Mouse (Mus musculus) kidney, postnatal 36 days (tissue): ENCODE results near the gene Tsnax.

ENCODE experiments used
- DNase-seq, 2 experiments: peaks; one replicate each; pipeline ENCODE4 v3.0.0; 2021 to 2022; ENCODE audit warnings: mixed read lengths in 2 of 2

Tsnax gene

DNA sequence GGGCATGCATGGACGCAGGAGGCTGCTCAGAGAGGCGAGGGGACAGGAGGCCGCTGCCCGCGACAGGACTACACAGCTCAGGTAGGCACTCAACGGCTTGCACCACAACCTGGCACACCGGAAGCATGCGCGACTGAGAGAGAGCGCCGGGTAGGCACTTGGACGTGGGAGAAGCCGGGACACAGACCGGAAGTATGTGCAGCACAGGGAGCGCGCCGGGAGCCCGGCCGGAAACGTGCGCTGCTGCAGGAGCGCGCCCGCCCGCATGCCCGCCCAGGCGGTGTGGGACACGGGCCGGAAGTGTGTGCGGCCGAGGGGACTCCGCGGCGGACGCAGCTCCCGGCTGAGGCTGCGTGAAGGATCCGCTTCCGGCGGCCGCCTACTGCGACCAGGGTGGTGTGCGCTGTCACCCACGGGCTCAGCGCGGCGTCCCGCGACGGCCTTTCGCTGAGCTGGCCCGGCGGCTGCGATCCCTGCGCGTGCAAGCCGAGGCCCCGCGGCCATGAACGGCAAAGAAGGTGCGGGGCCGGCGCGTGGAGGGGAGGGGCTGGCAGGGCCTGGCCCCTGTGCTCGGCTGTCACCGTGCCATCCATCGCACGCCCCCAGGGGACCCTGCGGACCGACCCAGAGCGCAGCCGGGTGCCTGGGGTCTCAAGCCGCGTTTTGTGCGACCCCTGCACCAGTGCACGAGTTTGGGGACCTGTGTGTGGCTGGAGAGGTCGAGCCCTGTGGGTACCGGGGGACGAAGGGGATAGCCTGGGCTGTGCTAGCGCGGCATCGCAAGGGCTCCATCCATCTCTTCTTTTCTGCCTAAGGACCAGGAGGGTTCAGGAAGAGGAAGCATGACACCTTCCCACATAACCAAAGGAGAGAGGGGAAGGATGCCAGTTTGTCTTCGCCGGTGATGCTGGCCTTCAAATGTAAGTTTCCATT lies at the start of gene Tsnax:
Gene Tsnax (plus strand): TSS at position 303 of the 933 bp plus-strand sequence.
- DNase-seq, result peak; percentile 94 to 95

DNA sequence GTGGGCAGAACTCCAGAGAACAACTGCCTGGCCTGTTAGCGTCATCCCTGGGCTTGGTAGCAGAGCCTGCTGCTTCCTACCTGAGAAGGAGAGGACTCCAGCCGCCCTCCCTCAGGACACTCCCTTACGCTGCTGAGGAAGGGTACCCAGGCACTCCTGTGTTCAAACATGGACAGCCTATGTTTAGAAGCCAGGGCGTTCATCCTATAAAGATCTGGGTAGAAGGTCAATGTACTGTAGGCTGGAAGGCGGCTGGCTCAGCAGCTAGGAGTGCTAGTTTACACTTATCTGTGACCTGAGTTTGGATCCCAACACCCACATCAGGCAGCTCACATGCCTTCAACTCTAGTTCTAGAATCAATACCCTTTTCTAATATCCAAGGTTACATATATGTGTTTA lies 49.6 kb upstream of the Tsnax start:
- no peak for DNase-seq

DNA sequence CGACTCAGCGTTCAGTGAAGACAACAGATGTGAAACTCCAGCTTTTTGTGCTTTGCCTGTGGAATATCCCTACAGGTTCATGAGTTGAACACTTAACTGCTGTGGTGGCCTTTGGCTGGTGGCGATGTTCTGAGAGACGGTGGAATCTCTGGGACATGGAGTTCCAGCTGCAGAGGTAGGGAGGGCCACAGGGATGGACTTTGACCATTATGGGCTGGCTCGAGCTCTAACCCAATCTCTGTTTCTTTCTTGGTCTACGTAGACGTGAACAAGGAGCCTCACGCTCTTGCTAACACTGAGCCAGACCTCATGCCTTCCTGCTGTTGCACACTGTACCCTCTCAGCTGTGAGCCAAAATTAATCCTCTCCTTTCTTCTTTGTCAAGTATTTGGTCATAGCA lies 47.8 kb upstream of the Tsnax start:
- DNase-seq, result peak; percentile 56 to 66

DNA sequence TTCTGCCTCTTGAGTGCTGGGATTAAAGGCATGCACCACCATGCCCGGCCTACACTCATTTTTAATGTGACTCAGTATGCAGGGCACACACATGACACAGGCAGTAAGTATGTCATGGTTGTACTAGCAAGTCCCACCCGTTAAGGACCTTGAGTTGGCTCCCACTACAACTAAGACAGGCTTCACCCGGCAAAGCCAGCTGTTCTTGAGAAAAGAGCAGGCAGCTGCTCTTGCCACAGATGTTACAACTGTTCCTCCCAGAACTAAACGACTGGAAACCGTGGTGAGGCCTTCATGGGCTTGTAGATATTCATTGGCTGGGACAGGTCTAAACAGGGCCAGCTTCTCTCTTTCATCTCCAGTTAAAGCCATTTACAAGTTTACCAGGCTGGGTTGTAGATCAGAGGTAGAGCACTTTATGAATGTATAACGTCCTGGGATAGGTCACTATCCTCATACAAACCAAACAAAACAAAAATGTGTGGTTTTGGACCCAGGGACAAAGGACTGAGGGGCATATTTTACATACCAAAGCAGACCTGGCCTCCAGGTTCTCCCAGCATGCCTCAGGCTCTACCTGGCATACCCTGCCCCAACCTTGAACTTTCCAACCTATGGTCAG lies 42.4 kb upstream of the Tsnax start:
- no peak for DNase-seq

GRCm38 (mm10) chr8:124973221-124973620 lies 39.6 kb upstream of the Tsnax start:
- DNase-seq, result peak; percentile 32 to 44

DNA sequence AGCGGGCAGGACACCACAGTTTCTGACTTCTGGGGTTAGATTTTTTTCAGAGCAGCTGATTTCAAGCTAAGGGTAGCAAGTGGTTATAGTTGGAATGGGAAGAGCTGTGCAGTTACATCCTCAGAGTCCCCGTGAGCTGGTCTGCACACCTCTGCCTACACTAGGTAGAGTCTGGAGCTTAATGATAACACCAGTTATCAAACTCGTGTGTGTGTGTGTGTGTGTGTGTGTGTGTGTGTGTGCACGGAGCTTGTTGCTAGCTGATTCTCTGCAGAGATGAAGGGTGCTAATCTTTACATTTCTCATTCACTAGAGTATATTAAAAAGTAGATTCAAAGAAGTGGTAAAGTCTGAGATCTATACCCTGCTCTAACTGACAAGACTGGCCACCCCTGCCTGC lies 38.5 kb upstream of the Tsnax start:
- DNase-seq, result no peak

DNA sequence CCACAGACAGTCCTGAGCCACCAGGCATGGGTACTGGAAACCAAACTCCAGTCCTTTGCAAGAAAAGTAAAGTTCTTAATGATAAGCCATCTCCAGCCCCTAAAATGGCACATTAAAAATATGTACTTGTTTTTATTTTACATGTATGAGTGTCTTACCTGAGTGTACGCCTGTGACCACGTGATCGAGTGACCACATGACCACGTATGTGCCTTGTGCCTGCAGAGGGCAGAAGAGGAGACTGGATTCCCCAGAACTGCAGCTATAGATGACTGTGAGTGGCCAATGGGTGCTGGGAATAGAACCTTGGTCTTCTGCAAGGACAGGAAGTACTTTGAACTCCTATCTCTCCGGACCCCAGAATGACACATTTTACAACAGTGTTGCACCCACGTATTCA lies 36.6 kb upstream of the Tsnax start:
- DNase-seq, result no peak

- DNase-seq, result no peak
Measured at GRCm38 (mm10) chr8:124978026-124978425, 34.8 kb upstream of the Tsnax start.

DNA sequence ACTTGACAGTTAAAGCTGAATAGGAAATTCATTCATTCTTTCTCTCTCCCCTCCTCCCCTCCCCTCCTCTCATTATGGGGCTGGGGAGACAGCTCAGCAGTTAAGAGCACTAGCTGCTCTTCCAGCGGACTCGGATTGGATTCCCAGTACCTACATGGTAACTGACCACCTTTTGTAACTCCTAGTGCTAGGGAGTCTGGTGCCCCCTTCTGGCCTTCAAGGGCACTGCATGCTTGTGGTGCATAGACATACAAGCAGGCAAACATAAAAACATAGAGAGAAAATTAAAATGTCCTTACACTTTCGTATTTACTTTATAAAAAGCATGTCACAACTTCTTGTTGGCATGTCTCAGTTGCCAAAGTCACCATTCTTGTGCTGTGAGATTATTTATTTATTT lies 32.8 kb upstream of the Tsnax start:
- DNase-seq, result no peak

- no peak for DNase-seq
Measured at GRCm38 (mm10) chr8:124980828-124981227, 32.0 kb upstream of the Tsnax start.

- DNase-seq, result no peak
Measured at GRCm38 (mm10) chr8:124990923-124991667, 21.7 kb upstream of the Tsnax start.

DNA sequence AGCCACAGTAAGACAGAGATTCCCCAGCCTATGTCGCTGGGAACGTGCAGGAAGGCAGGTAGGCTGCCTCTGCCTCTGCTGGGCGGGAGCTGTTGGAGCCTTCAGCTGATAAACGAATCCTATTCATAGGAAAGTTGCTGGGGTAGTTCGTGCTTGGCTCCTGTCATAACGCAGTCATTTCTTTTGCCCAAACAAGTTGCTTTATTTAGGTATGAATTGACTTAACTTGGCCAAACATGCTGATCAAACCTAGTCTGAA lies 21.2 kb upstream of the Tsnax start:
- DNase-seq, result no peak

- no peak for DNase-seq
Measured at GRCm38 (mm10) chr8:124995776-124996175, 17.0 kb upstream of the Tsnax start.

- DNase-seq, result no peak
Measured at GRCm38 (mm10) chr8:125024085-125024484, 11.3 kb downstream of the Tsnax start.

GRCm38 (mm10) chr8:125027211-125027610 lies 14.4 kb downstream of the Tsnax start:
- DNase-seq, result no peak

DNA sequence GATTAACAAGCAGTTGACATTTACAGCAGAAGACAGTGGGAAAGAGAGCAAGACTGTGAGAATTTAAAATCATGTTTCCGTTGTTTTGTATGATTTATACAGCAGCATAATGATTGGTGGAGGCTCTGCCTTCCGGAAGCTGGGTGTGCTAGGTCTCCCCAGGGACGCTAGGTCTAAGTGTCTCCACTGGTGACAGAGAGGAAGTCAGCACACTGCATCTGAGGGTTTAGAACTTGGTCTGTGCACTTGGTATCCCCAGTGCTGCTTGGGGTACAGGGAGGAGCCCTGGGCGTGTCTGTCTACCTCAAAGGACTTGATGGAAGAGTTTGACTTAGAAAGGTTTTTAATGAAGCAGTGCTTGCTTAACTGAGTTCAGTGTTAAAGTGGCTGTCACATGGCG lies 16.0 kb downstream of the Tsnax start:
- no peak for DNase-seq

- DNase-seq, result no peak
Measured at GRCm38 (mm10) chr8:125031276-125031675, 18.5 kb downstream of the Tsnax start.

DNA sequence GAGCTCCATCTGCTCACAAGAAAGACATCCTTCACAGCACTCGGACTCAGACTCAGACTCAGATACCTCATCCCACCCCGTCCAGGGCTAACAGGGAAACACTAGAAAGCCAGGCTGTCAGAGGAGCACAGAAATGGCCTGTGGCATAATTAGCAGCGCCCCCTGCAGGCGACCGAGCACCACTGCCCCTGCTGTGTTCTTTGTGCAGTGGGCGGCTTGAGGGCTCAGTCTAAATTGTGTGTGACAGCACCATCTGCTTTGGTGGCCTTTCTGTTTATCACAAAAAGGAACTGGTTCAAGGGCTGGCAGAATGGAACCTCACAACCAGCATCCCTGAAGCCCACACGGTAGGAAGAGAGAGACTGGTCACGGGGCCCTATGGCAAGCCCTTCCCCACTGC lies 21.9 kb downstream of the Tsnax start:
- peak; percentile 45 to 88 for DNase-seq

DNA sequence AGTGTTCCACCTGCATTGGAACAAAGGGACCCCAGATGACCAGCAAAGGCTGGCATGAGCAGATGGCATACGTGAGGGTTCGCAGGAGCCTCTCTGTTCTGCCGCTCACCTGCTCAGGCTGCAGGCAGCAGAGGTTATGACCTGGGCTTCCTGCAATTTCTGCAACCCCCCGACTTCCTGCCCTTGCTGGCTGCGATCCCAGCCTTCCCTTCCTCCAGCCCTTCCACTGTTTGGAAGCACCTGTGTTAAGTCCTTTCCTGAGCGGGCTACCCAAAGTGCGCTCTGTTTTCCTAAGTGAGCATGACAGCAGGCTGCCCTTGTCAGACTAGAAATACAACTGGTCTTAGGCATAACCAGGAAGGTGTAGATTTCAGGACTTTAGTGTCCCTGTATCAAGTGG lies 24.3 kb downstream of the Tsnax start:
- DNase-seq, result no peak

DNA sequence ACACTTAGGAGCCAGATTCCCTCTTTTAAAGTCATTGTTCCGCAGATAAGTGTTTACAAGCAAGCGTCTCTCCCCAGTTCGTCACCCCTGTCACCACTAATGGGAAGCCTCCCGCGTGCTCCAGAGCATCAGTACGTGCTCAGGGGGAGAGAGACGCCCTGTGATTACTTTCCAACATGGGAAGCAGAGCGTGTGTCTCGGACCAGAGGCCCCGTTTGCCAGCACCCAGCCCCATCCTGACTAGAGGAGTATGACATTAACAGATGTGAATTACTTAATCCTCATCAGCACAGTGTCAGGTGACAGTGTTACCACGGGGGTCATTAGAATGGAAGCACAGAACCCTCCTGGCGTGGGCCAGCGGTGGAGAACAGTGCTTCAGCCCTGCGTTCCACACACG lies 25.9 kb downstream of the Tsnax start:
- DNase-seq, result no peak

- DNase-seq, result no peak
Measured at GRCm38 (mm10) chr8:125040587-125041375, 28.0 kb downstream of the Tsnax start.

- DNase-seq, result no peak
Measured at GRCm38 (mm10) chr8:125041496-125041895, 28.7 kb downstream of the Tsnax start.

- no peak for DNase-seq
Measured at GRCm38 (mm10) chr8:125043394-125043793, 30.6 kb downstream of the Tsnax start.
